15 mouse cellular contexts compared by ENCODE assay signal in genomic region chrX:140539111-140539680, GRCm38 (mm10).
DNase-seq lines count a peak whose midpoint lies in the region; ATAC-seq and TF ChIP-seq lines count a peak whose summit lies in the region.
"Had no signal": no experiment of that assay in that cellular context is flagged by ENCODE, and none has a peak within 500 bp of the region (broad histone marks: within the 10 kb centered on the region; RNA-seq: fewer than 3 reads in every experiment).

No protein-coding gene starts in this region.

- no peak overlapping the region for H3K4me3 ChIP-seq in heart, adult 2 months
- H3K4me3 ChIP-seq in stomach, embryonic 16.5 days (replicated peaks; ENCODE audit: low read length): no peak overlapping the region
- H3K4me3 ChIP-seq in stomach, postnatal 0 days (ENCODE audit: low read depth, low read length): no peak overlapping the region
- no peak overlapping the region for H3K4me3 ChIP-seq in midbrain, embryonic 10.5 days
- H3K4me3 ChIP-seq: limb, embryonic 10.5 days; liver, embryonic 15.5 days; stomach, embryonic 15.5 days had no signal

- H3K4me2 ChIP-seq in stomach, embryonic 16.5 days (ENCODE audit: low read depth, low read length): no peak overlapping the region
- H3K4me2 ChIP-seq in stomach, postnatal 0 days (replicated peaks; ENCODE audit: low read depth): no peak overlapping the region
- H3K4me2 ChIP-seq: liver, embryonic 15.5 days; stomach, embryonic 15.5 days had no signal

- peak; percentile 50; the same call in 1 of the 2 replicates for TF ChIP-seq POLR2A in heart, adult 2 months (IDR thresholded peaks at IDR 0.05; ENCODE audit: insufficient read depth, low read depth, low read length)

- no peaks in the 10 kb centered on the region for H3K27me3 ChIP-seq in heart, adult 2 months (ENCODE audit: control insufficient read depth, insufficient read depth, low read length)
- no peaks in the 10 kb centered on the region; the same call in 1 of the 2 replicates for H3K27me3 ChIP-seq in stomach, embryonic 16.5 days (ENCODE audit: control insufficient read depth, insufficient read depth, low read length)
- H3K27me3 ChIP-seq in stomach, postnatal 0 days (ENCODE audit: control insufficient read depth, insufficient read depth, low read length): no peaks in the 10 kb centered on the region
- peaks cover 97% of the 10 kb centered on the region for H3K27me3 ChIP-seq in midbrain, embryonic 10.5 days (ENCODE audit: low read depth, poor library complexity, severe bottlenecking)
- H3K27me3 ChIP-seq: stomach, embryonic 15.5 days had no signal

- no peak overlapping the region for H3K9ac ChIP-seq in heart, adult 2 months (ENCODE audit: low read depth, low read length)
- no peak overlapping the region for H3K9ac ChIP-seq in stomach, embryonic 16.5 days (ENCODE audit: low read length)
- H3K9ac ChIP-seq in stomach, postnatal 0 days (ENCODE audit: low read length): no peak overlapping the region
- H3K9ac ChIP-seq: liver, embryonic 15.5 days; stomach, embryonic 15.5 days had no signal

- ATAC-seq in stomach, embryonic 16.5 days (ENCODE audit: insufficient read depth, low FRiP score): no peak
- no peak for ATAC-seq in stomach, postnatal 0 days (ENCODE audit: low FRiP score, low TSS enrichment)

- no peak for TF ChIP-seq EP300 in heart, adult 2 months (IDR thresholded peaks at IDR 0.05; ENCODE audit: insufficient read depth, low read depth, low read length)
- TF ChIP-seq EP300 in stomach, postnatal 0 days (optimal IDR thresholded peaks at IDR 0.05): no peak

- no peak for DNase-seq in heart, adult 2 months
- no peak for DNase-seq in heart, adult 8-10 months (ENCODE audit: low spot score)
- peak; percentile 50 for DNase-seq in kidney, adult 9 months
- DNase-seq in kidney, adult 8-10 months: no peak
- no peak for DNase-seq in stomach, postnatal 0 days (ENCODE audit: low spot score)
- no peak for DNase-seq in right cerebral cortex, adult 2 months (ENCODE audit: low spot score in 2 of 2)
- DNase-seq in midbrain, embryonic 10.5 days (ENCODE audit: low spot score): no peak
- DNase-seq: cerebellum, adult 9-10 months; kidney, adult 11 months; right cerebral cortex, postnatal 4 days; thymus, postnatal 25 days had no signal

- H3K9me3 ChIP-seq in stomach, embryonic 16.5 days (replicated peaks; ENCODE audit: control insufficient read depth, low read length): no peaks in the 10 kb centered on the region
- H3K9me3 ChIP-seq in stomach, postnatal 0 days (ENCODE audit: control insufficient read depth, low read length): no peaks in the 10 kb centered on the region
- no peaks in the 10 kb centered on the region for H3K9me3 ChIP-seq in midbrain, embryonic 10.5 days (replicated peaks)
- H3K9me3 ChIP-seq: limb, embryonic 10.5 days; liver, embryonic 15.5 days; stomach, embryonic 15.5 days had no signal

- intact Hi-C loops in heart, adult 2 months (cut with DNase I): no loop called here

- 62% methylated on average over 3 of the region's 3 CpGs for WGBS in heart, adult 2 months
- 78% methylated on average over 3 of the region's 3 CpGs for WGBS in stomach, embryonic 16.5 days
- 69% methylated on average over 3 of the region's 3 CpGs for WGBS in stomach, postnatal 0 days
- 81% methylated on average over 3 of the region's 3 CpGs for WGBS in midbrain, embryonic 10.5 days

- no peak for TF ChIP-seq CTCF in heart, adult 2 months (IDR thresholded peaks at IDR 0.05)
- TF ChIP-seq CTCF in stomach, postnatal 0 days (IDR thresholded peaks at IDR 0.05; ENCODE audit: low read depth): no peak

- peak overlapping the region; percentile 62 for H3K27ac ChIP-seq in heart, adult 2 months
- peak overlapping the region; percentile 42; the same call in 1 of the 2 replicates for H3K27ac ChIP-seq in stomach, embryonic 16.5 days (ENCODE audit: low read length)
- H3K27ac ChIP-seq in stomach, postnatal 0 days (replicated peaks): no peak overlapping the region; the same call in 1 of the 2 replicates
- no peak overlapping the region for H3K27ac ChIP-seq in midbrain, embryonic 10.5 days (replicated peaks)
- H3K27ac ChIP-seq: limb, embryonic 10.5 days; liver, embryonic 15.5 days; stomach, embryonic 15.5 days had no signal

- peaks cover 33% of the 10 kb centered on the region for H3K36me3 ChIP-seq in heart, adult 2 months (ENCODE audit: control insufficient read depth, insufficient read depth, low read length)
- no peaks in the 10 kb centered on the region for H3K36me3 ChIP-seq in stomach, embryonic 16.5 days (ENCODE audit: control insufficient read depth, insufficient read depth, low read length)
- no peaks in the 10 kb centered on the region for H3K36me3 ChIP-seq in stomach, postnatal 0 days (ENCODE audit: control insufficient read depth, insufficient read depth, low read length)
- peaks cover 11% of the 10 kb centered on the region for H3K36me3 ChIP-seq in midbrain, embryonic 10.5 days
- H3K36me3 ChIP-seq: liver, embryonic 15.5 days; stomach, embryonic 15.5 days had no signal

- no peaks in the 10 kb centered on the region for H3K79me2 ChIP-seq in heart, adult 2 months (replicated peaks; ENCODE audit: control insufficient read depth, insufficient read depth, low read length)

- peaks cover 13% of the 10 kb centered on the region for H3K4me1 ChIP-seq in heart, adult 2 months (ENCODE audit: control insufficient read depth, insufficient read depth, low read length)
- H3K4me1 ChIP-seq in stomach, embryonic 16.5 days (ENCODE audit: control insufficient read depth, insufficient read depth, low read length): 0 out of 2 replicates have a peak, but pooled peaks cover 5% of the 10 kb centered on the region
- H3K4me1 ChIP-seq in stomach, postnatal 0 days (replicated peaks; ENCODE audit: control insufficient read depth, insufficient read depth): no peaks in the 10 kb centered on the region
- H3K4me1 ChIP-seq in midbrain, embryonic 10.5 days: peaks cover 20% of the 10 kb centered on the region
- H3K4me1 ChIP-seq: stomach, embryonic 15.5 days had no signal

Comparison
In these comparisons a context has a peak if more than half of its experiments do, and no peak if none do; other contexts are left out.
1. H3K27ac ChIP-seq: peak in heart, adult 2 months (single experiment) and stomach, embryonic 16.5 days (single experiment); none in stomach, postnatal 0 days (single experiment) and midbrain, embryonic 10.5 days (single experiment).